Mouse (Mus musculus) olfactory bulb, adult 2 months (tissue): Measurements from ENCODE around the gene Med13l.

ENCODE experiments used
- CTCF ChIP-seq: fragments of 200-500 bp; IDR thresholded peaks from 2 replicates; pipeline ENCODE4 v1.5.1; 2012; ENCODE audit warnings: low read depth, mild to moderate bottlenecking, low read length, moderate library complexity; ENCODE audit not compliant: insufficient read depth
- POLR2A ChIP-seq: fragments of 200-500 bp; IDR thresholded peaks from 2 replicates; pipeline ENCODE4 v1.6.1; 2012; ENCODE audit warnings: mild to moderate bottlenecking, low read depth, low read length, moderate library complexity; ENCODE audit not compliant: insufficient read depth

DNA sequence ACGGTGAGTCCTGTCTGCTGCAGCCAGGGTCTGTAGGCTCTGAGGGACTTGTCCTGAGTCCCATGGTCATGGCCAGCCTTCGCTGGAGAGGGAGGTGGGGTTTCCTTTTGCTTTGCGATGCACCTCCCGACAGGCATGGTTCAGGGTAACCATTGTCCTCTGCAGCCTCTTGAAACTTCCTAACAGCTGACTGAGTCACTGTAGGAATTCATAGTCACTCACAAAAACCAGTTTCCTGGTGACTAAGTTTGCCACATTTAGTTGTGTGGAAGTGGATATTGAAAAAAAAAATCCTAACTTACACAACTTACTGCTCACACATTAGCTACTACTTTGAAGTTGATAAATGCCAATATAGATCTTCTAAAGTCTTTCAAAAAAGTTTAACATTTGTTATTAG, 77.5 kb downstream of the Med13l start:
- TF ChIP-seq CTCF: no peak
- TF ChIP-seq POLR2A: no peak
